Mouse (Mus musculus) kidney, embryonic 15.5 days (tissue): ENCODE measurements around the gene Rundc3b. TPM values are rescaled to one million over a fixed set of nuclear protein-coding genes. Genes with fewer than 3 reads are reported as not detected.
A peak's percentile ranks its signal among the peaks of the same experiment; 100 is the strongest.

Experiments
- ATAC-seq: fragments of 200-750 bp; cut with Nextera tagmentation; replicated peaks from 2 replicates; pipeline ENCODE4 v1.8.0; 2017; ENCODE audit warnings: moderate TSS enrichment; ENCODE audit not compliant: low FRiP score
- H3K27ac ChIP-seq: fragments of 300-500 bp; sonication (generic); 2 replicates; pipeline ENCODE4 v1.5.1; 2015; ENCODE audit warnings: mild to moderate bottlenecking, inconsistent platforms
- H3K27me3 ChIP-seq: fragments of 300-500 bp; sonication (generic); 2 replicates; pipeline ENCODE4 v1.6.1; 2015; ENCODE audit warnings: inconsistent platforms
- H3K36me3 ChIP-seq: fragments of 300-500 bp; sonication (generic); 2 replicates; pipeline ENCODE4 v1.6.1; 2015; ENCODE audit warnings: inconsistent platforms
- H3K4me1 ChIP-seq: fragments of 300-500 bp; sonication (generic); 2 replicates; pipeline ENCODE4 v1.6.1; 2015; ENCODE audit warnings: inconsistent platforms
- H3K4me2 ChIP-seq: fragments of 300-500 bp; sonication (generic); 2 replicates; pipeline ENCODE4 v1.6.1; 2015; ENCODE audit warnings: moderate library complexity, mild to moderate bottlenecking, inconsistent platforms
- H3K4me3 ChIP-seq: fragments of 300-500 bp; sonication (generic); replicated peaks from 2 replicates; pipeline ENCODE4 v1.5.1; 2015; ENCODE audit warnings: mild to moderate bottlenecking, inconsistent platforms
- H3K9ac ChIP-seq: fragments of 300-500 bp; sonication (generic); 2 replicates; pipeline ENCODE4 v1.6.1; 2015; ENCODE audit warnings: mild to moderate bottlenecking, inconsistent platforms
- H3K9me3 ChIP-seq: fragments of 300-500 bp; sonication (generic); replicated peaks from 2 replicates; pipeline ENCODE4 v1.6.1; 2016; ENCODE audit warnings: inconsistent platforms
- WGBS: fragments of 180-500 bp; shearing (Covaris S2); methylation state at CpG from one replicate; pipeline ENCODE4 v1.1.7; 2015; ENCODE audit warnings: mixed read lengths; 5-methylcytosine and 5-hydroxymethylcytosine counted together
- polyA plus RNA-seq: library from polyadenylated mRNA; unstranded; fragments of >200 nt; fragmentation: Nextera tagmentation; extraction: Ambion mirVana; gene quantifications from 2 replicates; pipeline ENCODE4 v1.2.1, GENCODE M21; 2015

Gene Rundc3b
- 2.7 TPM in 2 replicates for polyA plus RNA-seq

GRCm38 (mm10) chr5:8622596-8623231 is at the start of gene Rundc3b:
Gene Rundc3b, minus strand, starts transcription at chr5:8622952.
- H3K4me2 ChIP-seq, result peak within 1 kb of the TSS; percentile 99
- H3K36me3 ChIP-seq, result no peaks in the 10 kb centered on the region
- 0 out of 2 replicates have a peak within 1 kb of the TSS, but pooled peaks have one; percentile 32 for H3K27ac ChIP-seq
- no peaks in the 10 kb centered on the region for H3K27me3 ChIP-seq
- H3K4me3 ChIP-seq, result peak within 1 kb of the TSS; percentile 90
- WGBS, result under 1% methylated on average over 62 of the region's 74 CpGs
- ATAC-seq, result peak; percentile 99
- peaks cover 9% of the 10 kb centered on the region; the same call in 1 of the 2 replicates for H3K4me1 ChIP-seq
- H3K9ac ChIP-seq, result peak within 1 kb of the TSS; percentile 68
- no peaks in the 10 kb centered on the region for H3K9me3 ChIP-seq

DNA sequence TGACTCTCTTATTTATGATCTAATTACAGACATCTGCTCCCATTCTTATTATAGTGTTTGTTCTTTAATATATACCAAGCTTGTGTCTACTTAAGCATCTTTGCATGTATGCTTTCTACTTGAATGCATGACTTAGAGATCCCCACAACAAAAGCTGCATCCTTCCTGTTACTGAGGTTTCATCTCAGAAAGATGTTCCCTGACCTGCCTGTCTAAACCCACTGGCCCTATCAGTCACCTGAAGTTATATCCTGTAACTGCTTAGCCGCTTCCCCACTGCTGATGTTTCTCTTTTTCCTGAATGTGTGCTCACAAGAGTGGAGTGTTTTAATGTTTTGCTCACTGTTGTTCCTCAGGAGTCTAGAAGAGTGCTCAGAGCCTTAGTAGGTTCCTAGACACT is 46.9 kb upstream of the Rundc3b start:
- no peak for ATAC-seq
- Histone ChIP-seq H3K4me3 (no peak overlapping the region), H3K9ac (no peak overlapping the region), H3K4me2 (no peak overlapping the region), H3K36me3 (no peaks in the 10 kb centered on the region), H3K27ac (no peak overlapping the region), H3K4me1 (no peaks in the 10 kb centered on the region), H3K27me3 (no peaks in the 10 kb centered on the region; the same call in none of the 2 replicates), H3K9me3 (no peaks in the 10 kb centered on the region)
- WGBS, result 90% methylated on average over 1 of the region's 1 CpGs

GRCm38 (mm10) chr5:8667758-8668474 is 45.2 kb upstream of the Rundc3b start:
- no peak for ATAC-seq
- Histone ChIP-seq H3K27me3 (no peaks in the 10 kb centered on the region; the same call in none of the 2 replicates), H3K4me1 (no peaks in the 10 kb centered on the region), H3K36me3 (no peaks in the 10 kb centered on the region), H3K4me2 (no peak overlapping the region), H3K9me3 (no peaks in the 10 kb centered on the region), H3K27ac (no peak overlapping the region), H3K4me3 (no peak overlapping the region), H3K9ac (no peak overlapping the region)
- 80% methylated on average over 9 of the region's 9 CpGs for WGBS

GRCm38 (mm10) chr5:8664678-8665077 is 41.9 kb upstream of the Rundc3b start:
- no peak overlapping the region for H3K4me3 ChIP-seq
- H3K9ac ChIP-seq, result no peak overlapping the region
- H3K9me3 ChIP-seq, result no peaks in the 10 kb centered on the region
- ATAC-seq, result no peak
- peaks cover 11% of the 10 kb centered on the region; the same call in 1 of the 2 replicates for H3K4me1 ChIP-seq
- no peaks in the 10 kb centered on the region; the same call in 1 of the 2 replicates for H3K27me3 ChIP-seq
- no peak overlapping the region for H3K4me2 ChIP-seq
- H3K36me3 ChIP-seq, result no peaks in the 10 kb centered on the region
- H3K27ac ChIP-seq, result no peak overlapping the region
- 36% methylated on average over 3 of the region's 3 CpGs for WGBS

GRCm38 (mm10) chr5:8660738-8661151 is 38.0 kb upstream of the Rundc3b start:
- Histone ChIP-seq H3K4me3 (peak overlapping the region; percentile 52), H3K4me1 (peaks cover 12% of the 10 kb centered on the region; the same call in 1 of the 2 replicates), H3K27me3 (no peaks in the 10 kb centered on the region; the same call in 1 of the 2 replicates), H3K4me2 (peak overlapping the region; percentile 95), H3K36me3 (no peaks in the 10 kb centered on the region), H3K9me3 (no peaks in the 10 kb centered on the region), H3K9ac (0 out of 2 replicates have a peak overlapping the region, but pooled peaks have one; percentile 8), H3K27ac (no peak overlapping the region)
- 69% methylated on average over 10 of the region's 10 CpGs for WGBS
- no peak; the same call in 1 of the 2 replicates for ATAC-seq

- Histone ChIP-seq H3K27me3 (no peaks in the 10 kb centered on the region; the same call in 1 of the 2 replicates), H3K4me2 (peak within 1 kb of the TSS; percentile 95), H3K4me3 (peak within 1 kb of the TSS; percentile 52), H3K9ac (peak within 1 kb of the TSS; percentile 8; the same call in 1 of the 2 replicates), H3K4me1 (peaks cover 12% of the 10 kb centered on the region; the same call in 1 of the 2 replicates), H3K9me3 (no peaks in the 10 kb centered on the region), H3K36me3 (no peaks in the 10 kb centered on the region), H3K27ac (no peak within 1 kb of the TSS)
- WGBS, result 6% methylated on average over 37 of the region's 37 CpGs
- ATAC-seq, result peak; percentile 86
Measured at GRCm38 (mm10) chr5:8659911-8660737, 37.4 kb upstream of the Rundc3b start, which contains the start of gene Abcb1a. Gene Abcb1a, plus strand, starts transcription at chr5:8660077.

GRCm38 (mm10) chr5:8652085-8652484 is 29.3 kb upstream of the Rundc3b start:
- H3K9ac ChIP-seq, result no peak overlapping the region
- H3K4me1 ChIP-seq, result no peaks in the 10 kb centered on the region
- ATAC-seq, result no peak
- no peaks in the 10 kb centered on the region for H3K27me3 ChIP-seq
- H3K36me3 ChIP-seq, result no peaks in the 10 kb centered on the region
- H3K27ac ChIP-seq, result no peak overlapping the region
- H3K4me3 ChIP-seq, result no peak overlapping the region
- WGBS, result 67% methylated on average over 2 of the region's 2 CpGs
- H3K4me2 ChIP-seq, result no peak overlapping the region
- no peaks in the 10 kb centered on the region for H3K9me3 ChIP-seq

- no peak overlapping the region for H3K27ac ChIP-seq
- ATAC-seq, result no peak
Measured at GRCm38 (mm10) chr5:8648774-8649173, 26.0 kb upstream of the Rundc3b start.

DNA sequence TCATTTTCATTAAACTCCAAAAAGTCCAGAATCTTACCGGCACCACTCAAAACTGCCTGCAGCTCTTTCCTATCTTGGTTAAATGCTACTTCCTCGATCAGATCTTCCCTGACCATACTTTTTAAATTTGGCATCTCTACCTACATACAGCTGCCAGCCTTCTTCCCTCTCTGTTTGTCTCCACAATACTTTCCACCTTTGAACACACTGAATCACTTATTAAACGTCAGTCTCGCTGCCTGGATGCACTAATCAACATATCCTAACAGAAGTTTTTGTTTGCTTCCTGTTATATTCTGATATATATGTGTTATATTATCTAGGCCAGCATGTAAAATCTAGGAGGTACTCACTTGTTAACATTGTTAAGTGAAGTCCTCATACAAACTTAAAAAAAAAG is 25.5 kb upstream of the Rundc3b start:
- H3K27ac ChIP-seq, result no peak overlapping the region
- H3K27me3 ChIP-seq, result no peaks in the 10 kb centered on the region
- no peak overlapping the region for H3K4me3 ChIP-seq
- H3K4me1 ChIP-seq, result no peaks in the 10 kb centered on the region
- H3K9me3 ChIP-seq, result no peaks in the 10 kb centered on the region
- no peak overlapping the region for H3K9ac ChIP-seq
- no peaks in the 10 kb centered on the region for H3K36me3 ChIP-seq
- WGBS, result 87% methylated on average over 4 of the region's 4 CpGs
- ATAC-seq, result no peak
- no peak overlapping the region for H3K4me2 ChIP-seq

More at GRCm38 (mm10) chr5:8648774-8649173, 26.0 kb upstream of the Rundc3b start:
- no peaks in the 10 kb centered on the region for H3K36me3 ChIP-seq
- H3K4me3 ChIP-seq, result no peak overlapping the region
- no peak overlapping the region for H3K9ac ChIP-seq
- H3K4me1 ChIP-seq, result no peaks in the 10 kb centered on the region
- H3K9me3 ChIP-seq, result no peaks in the 10 kb centered on the region
- H3K4me2 ChIP-seq, result no peak overlapping the region
- H3K27me3 ChIP-seq, result no peaks in the 10 kb centered on the region

GRCm38 (mm10) chr5:8634489-8634975 is 11.8 kb upstream of the Rundc3b start:
- no peak overlapping the region for H3K4me3 ChIP-seq
- no peaks in the 10 kb centered on the region for H3K36me3 ChIP-seq
- H3K4me2 ChIP-seq, result no peak overlapping the region
- H3K9ac ChIP-seq, result no peak overlapping the region
- H3K27ac ChIP-seq, result no peak overlapping the region
- no peaks in the 10 kb centered on the region for H3K9me3 ChIP-seq
- H3K4me1 ChIP-seq, result no peaks in the 10 kb centered on the region
- ATAC-seq, result no peak
- no peaks in the 10 kb centered on the region for H3K27me3 ChIP-seq

DNA sequence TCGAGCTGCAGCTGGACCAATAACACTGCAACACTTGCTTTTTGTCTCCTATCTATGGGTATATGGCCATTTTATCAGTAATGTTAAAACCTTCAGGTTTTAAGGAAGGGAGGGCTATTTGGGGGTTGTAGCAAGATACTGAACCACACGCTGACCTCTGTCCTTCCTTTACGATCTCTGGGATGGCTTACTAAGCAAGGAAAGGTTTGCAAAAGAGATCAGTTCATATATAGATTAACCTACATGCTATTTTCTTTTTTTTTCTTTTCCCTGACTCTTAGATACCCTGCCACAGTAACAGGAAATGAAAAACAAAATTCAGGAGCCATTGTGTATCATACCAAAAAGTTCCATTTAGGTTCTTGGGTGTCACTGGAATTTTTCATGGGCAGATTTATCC is 10.1 kb upstream of the Rundc3b start:
- H3K4me2 ChIP-seq, result no peak overlapping the region
- no peaks in the 10 kb centered on the region for H3K4me1 ChIP-seq
- WGBS, result 75% methylated on average over 3 of the region's 3 CpGs
- no peaks in the 10 kb centered on the region for H3K36me3 ChIP-seq
- no peak for ATAC-seq
- H3K4me3 ChIP-seq, result no peak overlapping the region
- no peak overlapping the region for H3K9ac ChIP-seq
- H3K9me3 ChIP-seq, result no peaks in the 10 kb centered on the region
- H3K27ac ChIP-seq, result no peak overlapping the region
- no peaks in the 10 kb centered on the region for H3K27me3 ChIP-seq
